Mouse (Mus musculus): Measurements from ENCODE around the gene Pstpip1.

The Pstpip1 gene

GRCm38 (mm10) chr9:56151745-56152481 lies 62.2 kb downstream of the Pstpip1 start:
- peak; percentile 30 to 41 for DNase-seq

GRCm38 (mm10) chr9:56152482-56153007 lies 62.8 kb downstream of the Pstpip1 start:
- peak in 1 of 2 experiments; percentile 13 for DNase-seq

GRCm38 (mm10) chr9:56154572-56154971 lies 64.8 kb downstream of the Pstpip1 start:
- no peak for DNase-seq

GRCm38 (mm10) chr9:56158077-56158476 lies 68.3 kb downstream of the Pstpip1 start:
- DNase-seq = no peak

GRCm38 (mm10) chr9:56159456-56159855 lies 69.7 kb downstream of the Pstpip1 start:
- DNase-seq = no peak

GRCm38 (mm10) chr9:56160341-56161141 lies 70.8 kb downstream of the Pstpip1 start:
- DNase-seq = peak; percentile 93 to 96

GRCm38 (mm10) chr9:56165377-56165776 lies 75.6 kb downstream of the Pstpip1 start, which contains the start of gene Tspan3:
TSS of gene Tspan3 (minus strand) at chr9:56165477.
- DNase-seq = no peak

- DNase-seq = no peak
Observed at GRCm38 (mm10) chr9:56166161-56166560, 76.4 kb downstream of the Pstpip1 start.

GRCm38 (mm10) chr9:56167690-56168089 lies 77.9 kb downstream of the Pstpip1 start:
- DNase-seq = no peak

GRCm38 (mm10) chr9:56175316-56175715 lies 85.6 kb downstream of the Pstpip1 start:
- no peak for DNase-seq

- DNase-seq = peak in 1 of 2 experiments; percentile 30
Observed at GRCm38 (mm10) chr9:56177354-56177753, 87.6 kb downstream of the Pstpip1 start.

All from cerebellum, postnatal 10 days (tissue).